Mouse (Mus musculus) forebrain, embryonic 16.5 days (tissue): ENCODE results near the gene Unc45a. TPM values are rescaled to one million over a fixed set of nuclear protein-coding genes. Genes with fewer than 3 reads are reported as not detected.
"Not testable (repeated sequence)": the region's sequence is repeated elsewhere in the genome, so short reads cannot be mapped to it uniquely, and the experiment has no call there.

Source experiments
- ATAC-seq: fragments of 200-750 bp; cut with Nextera tagmentation; 2 replicates; pipeline ENCODE4 v1.8.0; 2017; ENCODE audit warnings: mild to moderate bottlenecking, moderate library complexity
- H3K27ac ChIP-seq: fragments of 300-500 bp; sonication (generic); 2 replicates; pipeline ENCODE4 v1.5.1; 2014; ENCODE audit warnings: low read length, control low read depth
- H3K27me3 ChIP-seq: fragments of 300-500 bp; sonication (generic); replicated peaks from 2 replicates; pipeline ENCODE4 v1.6.1; 2014; ENCODE audit warnings: low read length; ENCODE audit not compliant: control insufficient read depth, insufficient read depth
- H3K36me3 ChIP-seq: fragments of 300-500 bp; sonication (generic); 2 replicates; pipeline ENCODE4 v1.6.1; 2014; ENCODE audit not compliant: control insufficient read depth, insufficient read depth
- H3K4me1 ChIP-seq: fragments of 300-500 bp; sonication (generic); replicated peaks from 2 replicates; pipeline ENCODE4 v1.6.1; 2014; ENCODE audit warnings: low read length; ENCODE audit not compliant: control insufficient read depth, insufficient read depth
- H3K4me2 ChIP-seq: fragments of 300-500 bp; sonication (generic); 2 replicates; pipeline ENCODE4 v1.6.1; 2014; ENCODE audit warnings: mild to moderate bottlenecking, low read length, control low read depth
- H3K4me3 ChIP-seq: fragments of 300-500 bp; sonication (generic); replicated peaks from 2 replicates; pipeline ENCODE4 v1.5.1; 2014; ENCODE audit warnings: mild to moderate bottlenecking, low read length, control low read depth
- H3K9ac ChIP-seq: fragments of 300-500 bp; sonication (generic); replicated peaks from 2 replicates; pipeline ENCODE4 v1.6.1; 2014; ENCODE audit warnings: low read depth, low read length, control low read depth
- H3K9me3 ChIP-seq: fragments of 300-500 bp; sonication (generic); 2 replicates; pipeline ENCODE4 v1.6.1; 2016; ENCODE audit warnings: low read length; ENCODE audit not compliant: control insufficient read depth
- WGBS: fragments of 180-500 bp; shearing (Covaris S2); extraction: QIAGEN DNeasy Blood & Tissue Kit; methylation state at CpG from one replicate; pipeline ENCODE4 v1.1.7; 2014; 5-methylcytosine and 5-hydroxymethylcytosine counted together
- polyA plus RNA-seq: library from polyadenylated mRNA; unstranded; fragments of >200 nt; fragmentation: Nextera tagmentation; extraction: Ambion mirVana; gene quantifications from 2 replicates; pipeline ENCODE4 v1.2.1, GENCODE M21; 2015

Unc45a gene
- polyA plus RNA-seq, 1 experiment from 2014 or later = 56.3 TPM

DNA sequence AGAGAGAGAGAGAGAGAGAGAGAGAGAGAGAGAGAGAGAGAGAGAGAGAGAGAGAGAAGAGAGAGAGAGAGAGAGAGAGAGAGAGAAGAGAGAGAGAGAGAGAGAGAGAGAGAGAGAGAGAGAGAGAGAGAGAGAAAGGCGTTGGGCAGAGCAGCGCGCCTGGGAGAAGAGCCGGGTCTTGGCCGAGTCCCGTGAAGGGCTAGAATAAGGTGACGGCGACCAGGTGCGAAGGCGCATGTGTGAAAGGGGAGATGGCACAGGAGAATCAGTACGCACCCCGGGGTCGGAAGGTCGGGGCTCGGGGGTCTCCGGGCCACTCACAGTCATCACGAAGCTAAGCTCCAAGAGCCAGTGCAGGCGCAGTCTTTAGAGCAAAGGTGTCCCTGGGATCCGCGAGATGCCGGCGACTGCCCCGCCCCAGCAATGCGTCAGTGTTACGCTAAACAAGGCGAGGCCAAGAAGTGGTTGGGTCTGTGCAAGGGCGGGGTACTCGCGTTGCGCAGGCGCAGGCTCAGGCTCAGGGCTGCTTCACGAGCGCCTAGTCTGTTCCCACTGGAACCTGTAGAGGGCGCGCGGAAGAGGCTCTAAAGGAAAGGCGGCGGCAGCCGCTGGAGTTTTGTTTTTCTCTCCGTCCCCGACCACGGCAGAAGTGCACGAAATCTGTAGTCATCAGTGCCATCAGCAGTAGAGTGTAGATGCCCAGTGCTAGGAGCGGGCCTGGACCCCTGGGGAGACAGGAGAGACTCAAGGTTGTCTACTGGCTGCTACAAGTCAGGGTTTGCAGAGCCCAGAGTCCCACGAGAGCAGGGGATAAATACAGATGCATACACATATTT is 794 bp downstream of the Unc45a start:
- H3K27ac ChIP-seq = peak overlapping the region; percentile 90
- H3K4me1 ChIP-seq = peaks cover 44% of the 10 kb centered on the region
- ATAC-seq = peak; percentile 98
- H3K36me3 ChIP-seq = peaks cover 18% of the 10 kb centered on the region
- 0% methylated on average over 45 of the region's 45 CpGs for WGBS
- peak overlapping the region; percentile 95 for H3K4me2 ChIP-seq
- peak overlapping the region; percentile 74 for H3K9ac ChIP-seq
- H3K4me3 ChIP-seq = peak overlapping the region; percentile 75
- no peaks in the 10 kb centered on the region for H3K27me3 ChIP-seq
- no peaks in the 10 kb centered on the region for H3K9me3 ChIP-seq

- H3K9me3 ChIP-seq = no peaks in the 10 kb centered on the region
- WGBS = 4% methylated on average over 17 of the region's 17 CpGs
- peaks cover 44% of the 10 kb centered on the region for H3K4me1 ChIP-seq
- H3K4me2 ChIP-seq = peak overlapping the region; percentile 95
- H3K27me3 ChIP-seq = no peaks in the 10 kb centered on the region
- H3K9ac ChIP-seq = peak overlapping the region; percentile 81
- no peak for ATAC-seq
- peaks cover 24% of the 10 kb centered on the region for H3K36me3 ChIP-seq
- peak overlapping the region; percentile 67 for H3K27ac ChIP-seq
- H3K4me3 ChIP-seq = peak overlapping the region; percentile 75
These were observed 1.4 kb downstream of the Unc45a start for GRCm38 (mm10) chr7:80339371-80339770.

- Histone ChIP-seq H3K9me3 (no peaks in the 10 kb centered on the region), H3K36me3 (peaks cover 35% of the 10 kb centered on the region), H3K4me1 (peaks cover 32% of the 10 kb centered on the region), H3K9ac (no peak overlapping the region), H3K4me3 (no peak overlapping the region), H3K4me2 (no peak overlapping the region), H3K27me3 (no peaks in the 10 kb centered on the region), H3K27ac (no peak overlapping the region)
- WGBS = 87% methylated on average over 3 of the region's 3 CpGs
- no peak for ATAC-seq
These were observed 3.9 kb downstream of the Unc45a start for GRCm38 (mm10) chr7:80336932-80337331.

DNA sequence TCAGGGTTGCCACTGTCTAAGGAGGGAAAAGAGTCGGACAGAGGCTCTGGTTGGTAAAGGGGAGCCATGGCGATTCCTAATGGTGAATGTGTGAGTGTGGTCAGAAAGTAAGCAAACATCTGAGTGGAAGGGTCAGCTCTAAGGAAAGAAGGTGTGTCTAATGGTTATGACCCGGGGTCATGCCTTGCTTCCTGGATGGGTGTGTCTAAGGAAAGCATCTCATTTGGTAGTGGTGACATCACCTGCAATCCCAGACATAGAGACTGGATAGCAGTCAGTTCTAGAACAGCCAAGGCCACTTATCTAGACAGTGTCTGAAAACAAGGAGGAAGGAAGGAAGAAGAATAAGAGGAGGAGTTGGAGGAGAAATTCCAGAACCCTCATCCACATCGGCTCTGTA is 6.0 kb downstream of the Unc45a start:
- no peak overlapping the region for H3K4me3 ChIP-seq
- H3K9me3 ChIP-seq = no peaks in the 10 kb centered on the region
- ATAC-seq = no peak
- WGBS = 94% methylated on average over 4 of the region's 4 CpGs
- H3K36me3 ChIP-seq = peaks cover 52% of the 10 kb centered on the region
- H3K4me2 ChIP-seq = no peak overlapping the region
- H3K27me3 ChIP-seq = no peaks in the 10 kb centered on the region
- no peak overlapping the region for H3K27ac ChIP-seq
- H3K9ac ChIP-seq = no peak overlapping the region
- H3K4me1 ChIP-seq = peaks cover 21% of the 10 kb centered on the region

- no peaks in the 10 kb centered on the region for H3K4me1 ChIP-seq
- H3K9me3 ChIP-seq = no peaks in the 10 kb centered on the region
- no peak for ATAC-seq
These were observed 9.4 kb downstream of the Unc45a start for GRCm38 (mm10) chr7:80331433-80331832.

GRCm38 (mm10) chr7:80330278-80330677 is 10.5 kb downstream of the Unc45a start:
- Histone ChIP-seq H3K27me3 (no peaks in the 10 kb centered on the region), H3K36me3 (peaks cover 70% of the 10 kb centered on the region), H3K9me3 (no peaks in the 10 kb centered on the region), H3K4me1 (no peaks in the 10 kb centered on the region), H3K4me2 (no peak overlapping the region), H3K9ac (no peak overlapping the region), H3K4me3 (no peak overlapping the region), H3K27ac (no peak overlapping the region)
- WGBS = 91% methylated on average over 8 of the region's 8 CpGs
- no peak for ATAC-seq

More at GRCm38 (mm10) chr7:80331433-80331832, 9.4 kb downstream of the Unc45a start:
- Histone ChIP-seq H3K27me3 (no peaks in the 10 kb centered on the region), H3K4me3 (no peak overlapping the region), H3K4me2 (no peak overlapping the region), H3K36me3 (peaks cover 67% of the 10 kb centered on the region), H3K9ac (no peak overlapping the region), H3K27ac (no peak overlapping the region)
- 95% methylated on average over 19 of the region's 19 CpGs for WGBS

DNA sequence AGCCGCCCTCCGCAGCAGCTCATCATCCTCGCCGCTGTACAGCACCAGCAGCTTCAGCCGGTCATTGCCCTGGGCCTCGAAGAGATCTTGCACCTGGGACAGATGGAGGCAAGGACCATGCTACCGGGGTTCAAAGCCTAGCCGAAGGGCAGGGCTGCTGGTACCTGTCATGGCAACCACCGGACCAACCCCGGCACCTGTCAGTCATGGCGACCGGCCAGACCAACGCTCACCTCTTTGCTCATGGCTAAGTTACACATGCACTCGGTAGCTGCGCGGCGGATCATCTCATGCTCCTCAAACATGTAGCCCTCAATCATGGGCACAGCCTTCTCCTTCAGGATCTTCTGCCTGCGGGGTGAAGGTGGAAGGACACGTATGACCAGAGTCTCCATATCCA is 14.7 kb downstream of the Unc45a start:
- WGBS = 97% methylated on average over 19 of the region's 19 CpGs
- Histone ChIP-seq H3K4me1 (peaks cover 18% of the 10 kb centered on the region), H3K9me3 (no peaks in the 10 kb centered on the region), H3K4me2 (no peak overlapping the region), H3K27me3 (no peaks in the 10 kb centered on the region), H3K36me3 (peaks cover 45% of the 10 kb centered on the region), H3K9ac (no peak overlapping the region), H3K4me3 (no peak overlapping the region), H3K27ac (no peak overlapping the region)
- ATAC-seq = no peak

GRCm38 (mm10) chr7:80325292-80325868 is 15.4 kb downstream of the Unc45a start:
- no peak overlapping the region for H3K4me2 ChIP-seq
- 94% methylated on average over 16 of the region's 16 CpGs for whole genome bisulfite sequencing
- H3K4me3 ChIP-seq = no peak overlapping the region
- H3K27ac ChIP-seq = no peak overlapping the region; the same call in 1 of the 2 replicates
- no peak overlapping the region for H3K9ac ChIP-seq
- peaks cover 38% of the 10 kb centered on the region for H3K36me3 ChIP-seq
- no peaks in the 10 kb centered on the region for H3K9me3 ChIP-seq
- ATAC-seq = no peak
- peaks cover 18% of the 10 kb centered on the region for H3K4me1 ChIP-seq
- no peaks in the 10 kb centered on the region for H3K27me3 ChIP-seq

GRCm38 (mm10) chr7:80324816-80325119 is 16.0 kb downstream of the Unc45a start:
- WGBS = 34% methylated on average over 5 of the region's 5 CpGs
- Histone ChIP-seq H3K4me2 (peak overlapping the region; percentile 60), H3K27ac (peak overlapping the region; percentile 96), H3K36me3 (peaks cover 36% of the 10 kb centered on the region), H3K4me1 (peaks cover 18% of the 10 kb centered on the region)
- H3K4me3 ChIP-seq, H3K9me3 ChIP-seq, H3K27me3 ChIP-seq, H3K9ac ChIP-seq, ATAC-seq: not testable (repeated sequence)
